Mouse (Mus musculus) adrenal gland, postnatal 14 days (tissue): Measurements from ENCODE around the gene R3hdm1. TPM values are rescaled to one million over a fixed set of nuclear protein-coding genes. Genes with fewer than 3 reads are reported as not detected.
A peak's percentile ranks its signal among the peaks of the same experiment; 100 is the strongest.

ENCODE experiments used
- DNase-seq: peaks from one replicate; pipeline ENCODE4 v3.0.0; 2021; ENCODE audit warnings: mixed read lengths
- long read RNA-seq, 2 experiments: library from polyadenylated mRNA; stranded (forward); transcript quantifications; one replicate each; pipeline ENCODE4 v2.0.0; 2021
- total RNA-seq: library from RNA; stranded (reverse); gene quantifications from 2 replicates; pipeline ENCODE4 v1.2.3, GENCODE M21; 2021

Gene R3hdm1
- total RNA-seq: 67.1 and 75.3 TPM in 2 replicates
- long read RNA-seq, experiment 1, partial matches to known transcripts: 12 of 21 reads
- long read RNA-seq, experiment 1, other reads (novel, unspliced or antisense): 9 of 21 reads
- long read RNA-seq, experiment 2, full-length matches to known transcripts: 2 of 8 reads
- long read RNA-seq, experiment 2, partial matches to known transcripts: 0 of 8 reads
- long read RNA-seq, experiment 2, other reads (novel, unspliced or antisense): 6 of 8 reads

- peak; percentile 96 for DNase-seq
Measured at GRCm38 (mm10) chr1:128102641-128103461, at the start of gene R3hdm1, which contains the start of gene Zranb3. R3hdm1 (plus strand) TSS chr1:128103301. Zranb3 (minus strand) TSS chr1:128103047.

- DNase-seq: no peak
Measured at GRCm38 (mm10) chr1:128057269-128057668, 45.8 kb upstream of the R3hdm1 start.

GRCm38 (mm10) chr1:128058625-128059024 lies 44.5 kb upstream of the R3hdm1 start:
- DNase-seq: no peak

DNA sequence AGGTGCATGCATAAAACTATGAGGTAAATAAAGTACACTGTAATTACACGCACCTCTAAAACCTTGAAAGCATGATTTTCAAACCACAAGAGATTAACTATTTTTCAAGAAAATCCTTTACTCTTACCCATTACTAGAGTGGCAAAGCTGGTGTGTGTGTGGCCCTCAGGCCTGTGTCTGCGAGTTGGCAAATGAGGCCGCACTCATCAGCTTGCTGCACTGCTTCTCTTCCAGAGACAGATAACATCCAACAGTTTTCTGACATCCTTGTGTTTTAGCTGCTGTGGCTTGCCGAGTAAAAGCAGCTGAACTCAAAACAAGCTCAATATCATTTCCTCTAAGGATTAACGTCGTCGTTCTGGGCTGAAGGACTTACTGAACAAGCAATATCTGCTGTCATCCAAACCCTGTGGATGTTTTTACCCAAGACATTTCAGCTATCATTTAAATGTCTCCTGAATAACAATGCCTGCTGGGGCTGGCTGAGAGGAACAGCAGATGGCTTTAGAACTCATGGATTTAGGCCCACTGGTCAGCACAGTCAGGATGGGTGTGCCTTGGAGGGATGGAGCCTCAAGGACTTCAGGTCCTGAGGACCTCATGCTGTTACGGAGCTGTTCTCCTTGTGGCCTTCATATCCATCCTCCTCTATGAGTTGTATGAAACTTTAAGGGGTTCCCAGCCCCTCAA lies 42.3 kb upstream of the R3hdm1 start:
- DNase-seq: no peak

GRCm38 (mm10) chr1:128061401-128061800 lies 41.7 kb upstream of the R3hdm1 start:
- DNase-seq: no peak

DNA sequence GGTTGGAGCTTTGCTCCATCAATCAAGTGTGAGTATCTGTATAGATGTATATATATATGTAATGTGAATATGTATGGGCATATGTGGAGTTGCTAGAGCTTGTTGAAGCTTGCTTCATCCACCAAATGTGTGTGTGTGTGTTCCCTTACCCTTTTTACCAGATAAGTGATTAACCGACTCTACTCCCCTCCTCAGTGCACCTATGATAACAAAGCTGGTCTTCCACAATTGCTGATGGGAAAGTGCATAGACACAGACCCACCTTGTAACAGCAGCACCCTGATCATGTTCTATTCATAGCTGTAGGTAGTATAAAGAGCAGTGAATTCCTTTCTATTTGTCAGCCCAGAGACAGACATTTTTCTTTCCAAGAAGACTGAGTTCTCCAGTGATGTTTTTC lies 40.9 kb upstream of the R3hdm1 start:
- no peak for DNase-seq

- peak; percentile 43 for DNase-seq
Measured at GRCm38 (mm10) chr1:128064716-128065115, 38.4 kb upstream of the R3hdm1 start.

- no peak for DNase-seq
Measured at GRCm38 (mm10) chr1:128068945-128069397, 34.1 kb upstream of the R3hdm1 start.

DNA sequence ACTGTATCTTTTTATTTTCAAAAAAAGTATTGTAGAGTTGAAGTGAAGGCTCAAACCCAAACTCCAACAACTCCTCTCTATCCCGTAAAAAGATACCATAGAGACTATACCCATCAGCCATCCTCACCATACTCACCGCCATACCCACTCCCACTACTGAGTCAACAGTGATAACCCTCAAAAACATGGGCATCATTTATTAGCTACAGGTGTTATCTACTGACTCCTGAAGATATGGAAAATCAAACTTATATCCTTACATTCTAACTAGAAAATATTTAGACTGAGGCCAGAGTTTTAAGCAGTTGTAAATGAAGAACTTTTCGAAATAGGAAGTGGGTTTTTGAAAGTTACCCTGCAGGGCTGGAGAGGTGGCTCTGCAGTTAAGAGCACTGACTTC lies 33.1 kb upstream of the R3hdm1 start:
- DNase-seq: no peak

DNA sequence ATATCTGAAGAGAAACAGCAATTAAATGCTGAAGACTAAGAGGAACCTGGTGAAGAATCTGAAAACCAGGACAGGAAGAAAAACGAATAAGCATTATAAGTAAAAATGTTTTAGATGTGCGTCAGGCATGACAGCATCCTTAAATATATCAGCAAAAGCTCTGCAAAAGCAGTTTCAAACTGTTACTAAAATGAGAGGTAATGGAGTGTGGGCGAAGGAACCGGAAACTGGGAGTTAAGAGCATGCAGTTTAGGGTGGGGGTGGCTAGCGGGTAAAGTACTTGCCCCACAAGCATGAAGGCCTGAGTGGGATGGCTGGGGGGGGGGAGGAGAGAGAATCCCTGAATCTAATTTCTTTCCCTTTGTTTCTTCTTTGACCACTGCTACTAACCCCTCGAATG lies 30.1 kb upstream of the R3hdm1 start:
- DNase-seq: no peak

DNA sequence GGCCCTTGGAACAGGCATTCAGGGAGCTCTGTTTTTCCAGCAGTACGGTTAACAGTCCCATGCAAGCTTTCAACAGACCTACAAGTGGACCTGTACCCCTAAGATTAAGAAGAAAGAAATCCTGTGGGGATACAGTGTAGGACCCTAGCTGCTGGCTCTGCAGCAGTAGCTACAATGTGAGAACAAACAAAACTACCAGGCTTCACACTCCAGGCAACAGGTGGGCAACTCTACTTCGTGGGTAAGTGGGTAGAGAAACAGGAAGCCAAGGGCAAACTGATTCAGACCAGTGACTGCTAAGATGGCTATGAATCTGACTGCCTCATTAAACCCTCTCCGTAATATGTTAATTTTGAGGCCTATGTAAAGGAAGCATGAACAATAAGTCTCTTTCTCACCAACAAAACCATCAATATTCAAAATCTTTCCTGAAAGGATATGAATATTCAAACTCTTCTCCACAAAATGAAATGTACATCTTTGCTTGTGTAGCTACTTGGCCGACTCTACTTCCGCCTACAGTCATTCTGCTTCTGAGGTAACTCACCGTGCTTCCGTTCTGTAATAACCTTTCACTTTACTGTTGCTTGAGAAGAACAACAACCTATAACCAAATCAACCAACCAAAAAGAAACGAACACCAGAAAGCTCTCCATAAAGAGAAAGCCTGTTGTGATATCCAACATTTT lies 26.2 kb upstream of the R3hdm1 start:
- no peak for DNase-seq

DNA sequence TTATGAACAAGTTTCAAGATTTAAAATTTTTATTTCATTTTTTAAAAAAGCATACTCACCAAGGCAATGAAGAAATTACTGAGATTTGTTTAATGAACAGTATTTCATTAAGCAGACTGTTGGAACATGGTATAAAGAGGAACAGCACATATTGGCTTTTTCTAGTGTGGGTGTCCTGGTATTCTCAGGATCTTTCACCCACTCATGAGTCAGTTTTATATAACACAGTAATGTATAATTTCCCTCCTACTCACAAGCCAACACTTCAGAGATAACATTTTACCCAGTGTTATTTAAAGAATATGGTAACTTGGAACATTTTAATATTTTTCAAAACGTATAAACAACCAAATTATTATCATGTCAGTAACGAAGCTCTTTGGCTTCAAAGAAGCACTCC lies 25.3 kb upstream of the R3hdm1 start:
- no peak for DNase-seq

- DNase-seq: no peak
Measured at GRCm38 (mm10) chr1:128078646-128079045, 24.5 kb upstream of the R3hdm1 start.

DNA sequence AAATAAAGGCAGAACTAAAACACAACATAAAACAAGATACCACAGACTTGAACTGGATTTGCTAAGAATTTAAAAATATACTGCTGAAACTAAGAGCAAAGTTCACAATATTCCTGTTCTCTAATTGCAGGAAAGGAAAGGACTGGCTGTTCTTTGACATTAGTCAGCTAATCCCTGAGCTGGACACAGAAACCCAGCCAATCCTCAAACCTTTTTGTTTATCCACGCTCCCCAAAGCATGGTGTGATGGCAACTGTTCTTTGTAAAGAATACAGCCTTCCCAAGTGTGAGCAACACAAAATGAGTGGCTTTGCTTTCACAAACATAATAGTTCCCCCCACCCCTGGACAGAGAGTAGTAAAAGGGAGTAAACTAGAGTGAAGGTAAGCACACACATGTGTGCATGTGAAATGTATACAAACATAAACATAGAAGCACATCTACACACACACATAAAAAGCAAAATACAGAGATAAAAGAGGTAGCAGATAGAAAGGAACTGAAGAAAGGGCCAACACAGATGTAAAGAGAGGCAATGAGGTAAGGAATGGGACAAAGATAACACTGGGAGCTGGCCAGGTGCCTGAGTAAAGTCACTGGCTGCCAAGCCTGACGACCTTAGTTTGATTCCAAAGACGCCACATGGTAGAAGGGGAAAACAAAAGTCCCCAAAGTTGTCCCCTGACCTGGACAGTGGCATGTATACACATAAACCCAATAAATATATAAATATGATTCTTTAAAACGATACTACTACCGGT lies 22.0 kb upstream of the R3hdm1 start:
- DNase-seq: peak; percentile 17

DNA sequence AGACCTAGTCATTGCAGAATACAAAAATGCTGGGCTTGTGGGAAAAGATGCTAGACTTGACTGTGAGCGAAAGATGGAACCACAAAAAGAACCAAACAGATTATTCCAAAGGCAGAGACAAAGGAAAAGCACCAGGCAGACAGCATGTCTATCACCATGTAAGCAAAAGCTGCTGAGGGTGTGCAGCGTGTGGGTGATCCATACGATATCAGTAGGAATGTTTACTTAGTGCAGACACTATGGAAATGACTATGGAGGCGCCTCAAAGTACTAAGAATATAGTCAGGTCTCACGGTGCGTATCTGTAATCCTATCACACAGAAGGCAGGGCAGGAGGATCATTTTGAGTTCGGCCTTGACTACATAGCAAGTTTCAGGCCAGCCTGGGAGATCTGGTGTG lies 21.2 kb upstream of the R3hdm1 start:
- no peak for DNase-seq

DNA sequence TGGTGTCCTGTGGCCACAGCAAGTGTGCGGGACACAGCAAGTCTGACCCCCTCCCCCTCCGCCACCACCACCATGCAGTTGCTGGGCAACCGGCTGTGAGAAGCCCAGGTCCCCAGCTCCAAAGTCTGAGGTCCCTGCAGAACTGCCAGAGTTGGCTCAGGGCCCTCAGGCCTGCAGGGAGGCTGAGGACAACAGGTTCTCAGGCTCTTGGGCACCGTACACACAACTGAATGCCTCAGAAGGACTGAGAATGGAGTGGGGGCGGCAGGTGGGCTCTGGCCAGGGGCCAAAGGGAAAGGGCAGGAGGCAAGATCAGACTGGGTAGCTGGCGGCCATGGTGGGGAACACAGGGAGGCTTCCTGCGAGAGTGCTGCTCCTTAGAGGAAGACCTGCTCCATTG lies 20.3 kb upstream of the R3hdm1 start:
- DNase-seq: peak; percentile 23

GRCm38 (mm10) chr1:128094686-128095085 lies 8.4 kb upstream of the R3hdm1 start:
- no peak for DNase-seq

DNA sequence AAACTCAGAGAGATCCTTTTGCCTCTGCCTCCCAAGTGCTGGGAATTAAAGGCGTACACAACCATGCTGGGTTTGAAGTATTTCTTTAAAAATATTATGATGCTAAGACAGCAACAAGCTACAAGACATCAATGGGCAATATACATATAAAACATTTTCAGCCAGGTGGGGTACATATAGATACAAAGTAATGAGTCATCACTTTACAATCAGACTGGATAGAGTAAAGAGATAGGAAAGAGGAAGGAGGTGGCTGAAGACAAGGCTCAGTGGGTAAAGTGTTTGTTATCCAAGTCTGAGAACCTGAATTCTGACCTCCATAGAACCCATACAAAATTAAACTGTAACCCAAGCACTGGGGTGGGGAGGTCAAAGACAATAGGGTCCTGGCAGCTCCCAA lies 4.8 kb upstream of the R3hdm1 start:
- no peak for DNase-seq

GRCm38 (mm10) chr1:128102251-128102640 lies 855 bp upstream of the R3hdm1 start:
- peak; percentile 56 for DNase-seq

DNA sequence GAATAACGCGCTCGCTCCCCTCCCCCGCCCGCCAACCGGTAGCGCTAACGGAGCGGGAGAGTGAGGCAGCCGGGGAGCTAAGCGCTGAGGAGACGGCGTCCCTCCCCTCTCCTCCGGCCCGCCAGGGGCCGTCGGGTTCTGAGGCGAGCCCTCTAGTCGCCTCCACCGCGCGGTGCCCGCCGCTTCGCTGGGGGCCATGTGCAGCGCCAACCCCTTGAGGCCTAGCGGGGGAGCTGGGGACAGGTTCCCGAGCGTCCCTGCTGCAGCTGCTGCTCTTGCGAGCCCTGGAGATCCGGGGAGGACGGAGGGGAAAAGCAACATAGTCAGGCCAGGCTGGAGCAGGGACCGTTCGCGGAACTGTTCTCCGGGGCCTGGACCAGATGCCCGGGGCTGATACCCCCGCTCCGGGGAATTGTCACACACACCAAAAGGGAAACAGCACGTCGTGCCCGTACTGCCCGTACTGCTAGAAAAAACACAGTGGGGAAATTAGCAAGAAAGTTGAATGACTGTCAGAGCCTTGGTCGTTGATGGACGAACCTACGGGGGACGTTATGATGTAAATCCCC lies 503 bp downstream of the R3hdm1 start:
- no peak for DNase-seq

- no peak for DNase-seq
Measured at GRCm38 (mm10) chr1:128120913-128121627, 18.0 kb downstream of the R3hdm1 start.
